Mouse (Mus musculus): ENCODE measurements around the gene Spata31d1c.

The Spata31d1c gene

DNA sequence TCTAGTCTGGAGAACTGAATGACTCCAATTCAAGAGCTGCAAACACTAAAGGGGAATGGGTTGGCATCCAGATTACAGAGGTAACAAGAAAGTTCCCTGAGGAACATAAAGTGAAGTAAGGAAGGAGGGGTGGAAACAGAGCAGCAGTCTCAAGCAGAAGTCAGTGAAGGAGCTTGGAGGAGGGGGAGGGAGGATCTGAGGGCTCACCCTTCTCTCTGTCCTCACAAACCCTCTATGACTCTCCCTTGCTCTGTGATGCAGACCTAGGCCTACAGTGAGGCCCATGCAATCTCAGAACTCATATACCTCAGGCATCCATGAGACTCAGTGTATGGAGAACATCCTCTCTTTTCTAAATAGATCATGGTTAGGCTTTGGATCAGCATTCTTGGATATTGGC is at the start of gene Spata31d1c:
Gene Spata31d1c (plus strand): TSS at position 301 of the 400 bp plus-strand sequence.
- DNase-seq (ENCODE audit: low read depth in 1 of 2, low spot score in 2 of 2), result no peak

DNA sequence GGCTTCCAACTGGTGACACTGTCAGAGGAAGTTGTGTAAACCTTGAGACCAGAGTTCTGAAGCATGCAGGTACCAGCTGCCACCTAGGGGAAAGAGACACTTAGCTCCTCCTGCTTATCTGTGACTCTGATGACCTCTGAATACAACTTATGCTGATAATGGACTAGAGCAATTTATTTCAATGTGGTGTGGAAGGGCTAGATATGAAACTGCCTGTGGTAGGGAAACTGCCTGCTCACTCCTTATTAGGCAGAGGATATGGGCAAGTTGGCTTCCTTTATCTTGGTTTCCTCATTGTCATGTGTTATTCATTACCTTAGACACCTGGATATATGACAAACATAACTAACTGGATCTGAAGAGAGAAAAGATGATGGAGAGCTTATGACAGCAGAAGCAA is 44.0 kb upstream of the Spata31d1c start:
- DNase-seq (ENCODE audit: low read depth in 1 of 2, low spot score in 2 of 2), result no peak

GRCm38 (mm10) chr13:65005414-65005813 is 27.4 kb upstream of the Spata31d1c start:
- DNase-seq (ENCODE audit: low read depth in 1 of 2, low spot score in 2 of 2), result no peak

DNA sequence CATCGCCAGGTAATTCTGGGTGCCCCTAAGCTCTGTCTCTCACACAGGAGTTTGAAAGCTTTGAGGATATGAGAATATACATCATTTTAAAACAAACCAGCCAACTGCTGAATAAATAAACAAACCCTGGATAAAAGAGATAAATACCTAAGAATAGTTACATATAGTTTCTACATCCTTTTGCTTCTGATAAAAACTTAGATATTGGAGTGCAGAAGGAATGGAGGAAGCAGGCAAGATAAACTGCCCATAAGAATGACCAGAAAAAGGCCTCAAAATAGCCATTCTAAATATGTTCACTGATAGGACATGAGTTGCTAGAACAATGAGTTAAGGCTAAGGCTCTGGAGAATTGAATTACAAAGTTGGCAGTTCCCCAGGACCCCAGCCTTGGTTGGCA is 26.1 kb upstream of the Spata31d1c start:
- DNase-seq (ENCODE audit: low read depth in 1 of 2, low spot score in 2 of 2), result no peak

GRCm38 (mm10) chr13:65007971-65008370 is 24.9 kb upstream of the Spata31d1c start:
- DNase-seq (ENCODE audit: low read depth in 1 of 2, low spot score in 2 of 2), result no peak

- no peak for DNase-seq (ENCODE audit: low read depth in 1 of 2, low spot score in 2 of 2)
Observed at GRCm38 (mm10) chr13:65011052-65011738, 21.7 kb upstream of the Spata31d1c start.

DNA sequence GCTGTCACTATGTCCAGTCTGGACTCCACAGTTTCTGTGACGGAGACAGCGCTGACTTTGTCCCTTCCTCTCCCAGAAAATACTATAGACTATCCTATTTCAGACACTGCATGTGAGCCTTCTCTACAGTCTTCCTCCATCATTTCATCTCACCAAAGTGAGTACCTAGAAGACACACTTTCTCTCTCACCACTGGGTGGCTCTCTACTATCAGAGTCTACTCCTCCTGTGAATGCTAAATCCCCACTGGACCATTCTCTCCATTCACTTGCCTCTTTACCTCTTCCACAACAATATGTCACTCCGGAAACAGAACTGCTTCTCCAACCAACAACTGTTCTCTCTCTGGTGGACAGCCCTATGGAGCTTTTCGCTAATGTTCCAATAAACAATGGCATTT is 2.2 kb downstream of the Spata31d1c start:
- DNase-seq (ENCODE audit: low read depth in 1 of 2, low spot score in 2 of 2), result no peak

- no peak for DNase-seq (ENCODE audit: low read depth in 1 of 2, low spot score in 2 of 2)
Observed at GRCm38 (mm10) chr13:65052660-65053059, 19.8 kb downstream of the Spata31d1c start, which contains the start of gene Prss47. Gene Prss47 (minus strand): TSS chr13:65052760.

DNA sequence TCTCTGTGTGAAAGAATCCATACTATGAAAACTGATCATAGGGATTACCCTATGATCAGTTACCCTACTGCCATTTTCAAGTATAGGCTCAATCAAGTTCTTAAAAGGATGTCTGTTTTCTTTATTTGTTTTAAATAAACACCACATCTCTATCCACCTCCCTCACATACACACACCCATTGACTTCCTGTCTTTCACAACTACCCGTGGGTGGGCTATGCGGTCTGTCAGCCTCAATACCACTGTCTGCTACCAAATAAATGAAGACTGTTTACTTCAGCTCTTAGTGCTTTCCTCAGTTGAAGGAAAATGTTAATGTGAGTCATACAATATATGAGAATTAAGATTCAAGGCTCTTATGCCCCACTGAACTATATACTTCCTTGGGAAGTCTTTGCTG is 37.1 kb downstream of the Spata31d1c start:
- DNase-seq (ENCODE audit: low read depth in 1 of 2, low spot score in 2 of 2), result no peak
